Mouse (Mus musculus) heart, embryonic 13.5 days (tissue): ENCODE measurements around the gene Gprin3. TPM values are rescaled to one million over a fixed set of nuclear protein-coding genes. Genes with fewer than 3 reads are reported as not detected.
A peak's percentile ranks its signal among the peaks of the same experiment; 100 is the strongest.

Experiments used
- ATAC-seq: fragments of 200-750 bp; cut with Nextera tagmentation; 2 replicates; pipeline ENCODE4 v1.8.0; 2017; ENCODE audit warnings: moderate TSS enrichment; ENCODE audit not compliant: insufficient number of reproducible peaks, low FRiP score, low TSS enrichment; ENCODE audit errors: extremely low read depth
- H3K27ac ChIP-seq: fragments of 300-500 bp; sonication (generic); replicated peaks from 2 replicates; pipeline ENCODE4 v1.5.1; 2015; ENCODE audit warnings: moderate library complexity, mild to moderate bottlenecking, inconsistent platforms
- H3K27me3 ChIP-seq: fragments of 300-500 bp; sonication (generic); replicated peaks from 2 replicates; pipeline ENCODE4 v1.6.1; 2015; ENCODE audit warnings: mild to moderate bottlenecking, inconsistent platforms
- H3K36me3 ChIP-seq: fragments of 300-500 bp; sonication (generic); 2 replicates; pipeline ENCODE4 v1.6.1; 2015; ENCODE audit warnings: mild to moderate bottlenecking, inconsistent platforms
- H3K4me1 ChIP-seq: fragments of 300-500 bp; sonication (generic); 2 replicates; pipeline ENCODE4 v1.6.1; 2015; ENCODE audit warnings: inconsistent platforms
- H3K4me2 ChIP-seq: fragments of 300-500 bp; sonication (generic); 2 replicates; pipeline ENCODE4 v1.6.1; 2015; ENCODE audit warnings: inconsistent platforms, mild to moderate bottlenecking, moderate library complexity
- H3K4me3 ChIP-seq: fragments of 300-500 bp; sonication (generic); 2 replicates; pipeline ENCODE4 v1.5.1; 2015; ENCODE audit warnings: moderate library complexity, mild to moderate bottlenecking, inconsistent platforms
- H3K9ac ChIP-seq: fragments of 300-500 bp; sonication (generic); 2 replicates; pipeline ENCODE4 v1.6.1; 2015; ENCODE audit warnings: inconsistent platforms, mild to moderate bottlenecking, moderate library complexity
- H3K9me3 ChIP-seq: fragments of 300-500 bp; sonication (generic); 2 replicates; pipeline ENCODE4 v1.6.1; 2016; ENCODE audit warnings: inconsistent platforms
- WGBS: fragments of 180-500 bp; shearing (Covaris S2); methylation state at CpG from one replicate; pipeline ENCODE4 v1.1.7; 2015; ENCODE audit warnings: mixed read lengths; 5-methylcytosine and 5-hydroxymethylcytosine counted together
- polyA plus RNA-seq: library from polyadenylated mRNA; unstranded; fragments of >200 nt; fragmentation: Nextera tagmentation; extraction: Ambion mirVana; gene quantifications from 2 replicates; pipeline ENCODE4 v1.2.1, GENCODE M21; 2015

The Gprin3 gene
- polyA plus RNA-seq, 1 experiment from 2014 or later: 5.6 TPM

DNA sequence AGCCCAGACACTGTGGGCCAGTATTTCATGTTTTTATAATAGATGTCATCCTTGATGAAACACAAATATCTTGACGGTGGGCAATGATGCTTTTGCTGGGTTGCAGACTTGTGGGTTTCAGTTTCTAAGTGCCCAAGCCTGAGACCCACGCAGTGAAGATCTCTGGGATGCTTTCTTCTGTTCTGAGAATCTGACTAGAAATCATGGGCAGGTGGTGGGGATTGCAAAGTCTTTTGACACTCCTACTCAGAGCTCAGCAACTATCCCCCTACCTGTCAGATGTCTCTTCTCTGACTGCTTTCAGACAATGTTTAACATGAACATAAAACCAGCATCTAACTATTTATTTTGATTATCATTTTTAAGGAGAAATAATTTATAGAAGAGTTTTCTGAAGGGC, 7.4 kb downstream of the Gprin3 start:
- no peaks in the 10 kb centered on the region for H3K9me3 ChIP-seq
- ATAC-seq: no peak
- peaks cover 9% of the 10 kb centered on the region for H3K4me1 ChIP-seq
- H3K9ac ChIP-seq: no peak overlapping the region
- no peak overlapping the region for H3K4me2 ChIP-seq
- H3K27me3 ChIP-seq: no peaks in the 10 kb centered on the region
- H3K36me3 ChIP-seq: no peaks in the 10 kb centered on the region
- no peak overlapping the region for H3K27ac ChIP-seq
- WGBS: 66% methylated on average over 2 of the region's 2 CpGs
- no peak overlapping the region for H3K4me3 ChIP-seq

GRCm38 (mm10) chr6:59414816-59415215, 11.3 kb downstream of the Gprin3 start:
- Histone ChIP-seq H3K9ac (no peak overlapping the region), H3K36me3 (no peaks in the 10 kb centered on the region), H3K4me1 (peaks cover 24% of the 10 kb centered on the region), H3K27ac (no peak overlapping the region), H3K4me2 (no peak overlapping the region), H3K4me3 (no peak overlapping the region), H3K9me3 (no peaks in the 10 kb centered on the region), H3K27me3 (no peaks in the 10 kb centered on the region)
- 74% methylated on average over 6 of the region's 6 CpGs for WGBS
- ATAC-seq: no peak

GRCm38 (mm10) chr6:59412417-59413346, 13.4 kb downstream of the Gprin3 start:
- H3K36me3 ChIP-seq: no peaks in the 10 kb centered on the region
- H3K4me2 ChIP-seq: peak overlapping the region; percentile 44
- no peak for ATAC-seq
- H3K27ac ChIP-seq: peak overlapping the region; percentile 80
- H3K9ac ChIP-seq: peak overlapping the region; percentile 12; the same call in 1 of the 2 replicates
- no peaks in the 10 kb centered on the region for H3K9me3 ChIP-seq
- no peaks in the 10 kb centered on the region for H3K27me3 ChIP-seq
- no peak overlapping the region for H3K4me3 ChIP-seq
- peaks cover 42% of the 10 kb centered on the region for H3K4me1 ChIP-seq
- 26% methylated on average over 13 of the region's 13 CpGs for WGBS

DNA sequence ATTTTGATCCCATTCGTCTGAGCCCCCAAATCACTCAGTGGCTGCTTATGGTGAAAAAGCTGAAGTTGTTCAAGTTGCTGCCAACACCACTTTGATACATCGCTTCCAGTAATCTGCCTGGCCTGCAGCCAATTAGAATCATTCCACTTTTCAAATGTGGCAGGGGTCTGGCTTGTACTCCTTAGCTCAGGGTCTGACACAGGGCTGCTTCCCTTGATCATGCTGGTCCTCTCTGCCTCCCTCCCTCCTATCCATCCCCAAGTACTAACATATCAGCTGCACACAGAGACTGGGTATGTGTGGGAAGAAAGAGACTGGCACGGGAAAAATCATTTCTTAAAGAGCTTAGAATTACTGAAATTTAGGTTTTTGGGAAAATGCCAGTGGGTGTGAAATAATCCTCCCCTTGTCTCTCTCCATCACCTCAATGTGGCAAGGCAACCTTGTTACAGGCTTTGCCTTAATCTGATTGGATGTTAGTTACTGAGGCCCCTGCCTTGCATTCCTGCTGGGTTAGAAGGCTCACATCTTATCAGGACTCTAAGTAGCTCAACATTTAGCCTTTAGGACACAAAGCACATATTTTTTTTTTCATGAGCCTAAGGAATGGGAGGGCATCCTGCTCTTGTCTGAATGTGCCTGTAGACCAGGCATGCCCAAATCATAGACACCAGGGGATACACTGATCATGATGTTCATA, 16.9 kb downstream of the Gprin3 start:
- Histone ChIP-seq H3K9ac (no peak overlapping the region), H3K36me3 (no peaks in the 10 kb centered on the region), H3K4me2 (peak overlapping the region; percentile 11; the same call in 1 of the 2 replicates), H3K27ac (peak overlapping the region; percentile 52), H3K9me3 (no peaks in the 10 kb centered on the region), H3K27me3 (no peaks in the 10 kb centered on the region), H3K4me1 (peaks cover 36% of the 10 kb centered on the region), H3K4me3 (no peak overlapping the region)
- ATAC-seq: no peak; the same call in 1 of the 2 replicates
- 31% methylated on average over 3 of the region's 3 CpGs for WGBS

- H3K36me3 ChIP-seq: no peaks in the 10 kb centered on the region
- no peak overlapping the region for H3K27ac ChIP-seq
- no peaks in the 10 kb centered on the region for H3K9me3 ChIP-seq
- no peak overlapping the region for H3K9ac ChIP-seq
- ATAC-seq: no peak
- H3K4me3 ChIP-seq: no peak overlapping the region
- peaks cover 24% of the 10 kb centered on the region for H3K4me1 ChIP-seq
- no peaks in the 10 kb centered on the region for H3K27me3 ChIP-seq
- no peak overlapping the region for H3K4me2 ChIP-seq
- 87% methylated on average over 4 of the region's 4 CpGs for WGBS
These were observed 18.6 kb downstream of the Gprin3 start for GRCm38 (mm10) chr6:59407482-59407997.

GRCm38 (mm10) chr6:59390208-59390607, 35.9 kb downstream of the Gprin3 start:
- Histone ChIP-seq H3K4me3 (no peak overlapping the region), H3K27me3 (no peaks in the 10 kb centered on the region)

GRCm38 (mm10) chr6:59365300-59365699, 60.8 kb downstream of the Gprin3 start:
- no peak for ATAC-seq
- peak overlapping the region; percentile 53 for H3K27ac ChIP-seq

More at GRCm38 (mm10) chr6:59390208-59390607, 35.9 kb downstream of the Gprin3 start:
- no peak overlapping the region for H3K4me2 ChIP-seq
- H3K27ac ChIP-seq: no peak overlapping the region
- 69% methylated on average over 3 of the region's 3 CpGs for WGBS
- H3K36me3 ChIP-seq: no peaks in the 10 kb centered on the region
- H3K9ac ChIP-seq: no peak overlapping the region
- no peaks in the 10 kb centered on the region for H3K4me1 ChIP-seq
- no peak for ATAC-seq
- H3K9me3 ChIP-seq: no peaks in the 10 kb centered on the region

GRCm38 (mm10) chr6:59363282-59363681, 62.8 kb downstream of the Gprin3 start:
- Histone ChIP-seq H3K9me3 (no peaks in the 10 kb centered on the region), H3K36me3 (no peaks in the 10 kb centered on the region), H3K27me3 (no peaks in the 10 kb centered on the region), H3K4me2 (no peak overlapping the region), H3K4me3 (no peak overlapping the region), H3K9ac (no peak overlapping the region), H3K27ac (no peak overlapping the region), H3K4me1 (peaks cover 29% of the 10 kb centered on the region; the same call in 1 of the 2 replicates)
- 85% methylated on average over 2 of the region's 2 CpGs for WGBS
- no peak for ATAC-seq

More at GRCm38 (mm10) chr6:59365300-59365699, 60.8 kb downstream of the Gprin3 start:
- Histone ChIP-seq H3K9me3 (no peaks in the 10 kb centered on the region), H3K4me3 (no peak overlapping the region), H3K4me2 (no peak overlapping the region), H3K4me1 (peaks cover 29% of the 10 kb centered on the region; the same call in 1 of the 2 replicates), H3K27me3 (no peaks in the 10 kb centered on the region), H3K9ac (no peak overlapping the region), H3K36me3 (no peaks in the 10 kb centered on the region)

GRCm38 (mm10) chr6:59354943-59355342, 71.2 kb downstream of the Gprin3 start:
- H3K4me2 ChIP-seq: no peak overlapping the region
- WGBS: 79% methylated on average over 7 of the region's 7 CpGs
- H3K9ac ChIP-seq: no peak overlapping the region
- no peak overlapping the region for H3K4me3 ChIP-seq
- no peak for ATAC-seq
- H3K27ac ChIP-seq: no peak overlapping the region
- peaks cover 17% of the 10 kb centered on the region for H3K36me3 ChIP-seq
- H3K4me1 ChIP-seq: no peaks in the 10 kb centered on the region
- H3K9me3 ChIP-seq: no peaks in the 10 kb centered on the region
- no peaks in the 10 kb centered on the region for H3K27me3 ChIP-seq

DNA sequence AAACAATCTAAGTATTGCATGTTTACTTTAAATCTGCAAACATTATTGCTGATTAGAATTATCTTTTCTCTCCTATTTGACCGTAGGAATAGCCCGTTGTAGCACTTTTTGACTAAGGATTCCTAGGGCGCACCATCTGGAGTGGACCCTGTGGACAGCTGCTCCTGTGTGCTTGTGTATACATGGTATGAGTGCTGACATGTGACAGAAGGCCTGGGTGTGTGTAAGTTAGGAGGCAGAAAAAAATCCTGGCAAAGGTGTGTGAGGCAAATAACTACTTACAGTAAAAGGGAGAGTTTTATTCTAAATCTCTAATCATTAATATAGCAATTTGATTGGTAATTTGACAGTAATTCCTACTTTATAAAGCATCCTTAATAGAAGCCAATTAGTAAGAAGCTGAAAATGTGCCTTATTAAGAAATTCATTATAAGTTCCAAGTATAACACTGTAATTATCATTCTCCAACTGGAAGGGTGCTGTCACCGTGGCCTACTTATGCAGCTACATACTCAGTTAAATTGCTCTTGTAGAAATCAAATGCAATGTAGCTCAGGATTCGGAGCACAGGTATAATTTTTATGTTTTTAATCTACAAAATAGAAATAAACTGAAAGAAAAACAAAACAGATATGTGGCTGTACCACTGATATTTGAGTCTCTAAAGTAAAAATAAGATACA, 74.8 kb downstream of the Gprin3 start:
- Histone ChIP-seq H3K4me1 (no peaks in the 10 kb centered on the region), H3K4me2 (no peak overlapping the region), H3K9me3 (no peaks in the 10 kb centered on the region), H3K27ac (no peak overlapping the region), H3K4me3 (no peak overlapping the region), H3K27me3 (no peaks in the 10 kb centered on the region), H3K9ac (no peak overlapping the region), H3K36me3 (peaks cover 17% of the 10 kb centered on the region)
- no peak for ATAC-seq
- WGBS: 79% methylated on average over 5 of the region's 5 CpGs

DNA sequence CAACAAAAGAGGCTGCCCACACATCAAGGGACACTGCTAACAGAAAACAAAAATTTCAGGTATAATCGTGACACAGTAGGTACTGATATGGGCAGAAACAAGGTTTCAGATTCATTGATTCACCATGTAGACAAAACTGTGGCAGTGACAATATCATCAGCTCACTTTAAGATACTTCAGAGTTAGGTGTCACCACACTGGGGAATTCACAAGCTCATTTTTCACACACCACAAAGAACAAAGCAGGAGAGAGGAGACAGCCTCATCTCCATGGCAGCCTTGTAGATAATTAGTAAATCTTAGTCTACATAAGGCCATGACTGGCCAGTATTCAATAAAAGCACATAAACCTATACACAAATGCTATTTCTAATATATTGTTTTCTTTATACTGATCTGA, 77.4 kb downstream of the Gprin3 start:
- Histone ChIP-seq H3K36me3 (peaks cover 4% of the 10 kb centered on the region; the same call in 1 of the 2 replicates), H3K9ac (no peak overlapping the region), H3K4me3 (no peak overlapping the region), H3K4me1 (no peaks in the 10 kb centered on the region), H3K27ac (no peak overlapping the region), H3K9me3 (no peaks in the 10 kb centered on the region), H3K4me2 (no peak overlapping the region), H3K27me3 (no peaks in the 10 kb centered on the region)
- ATAC-seq: no peak
- 63% methylated on average over 1 of the region's 1 CpGs for WGBS
